Mouse (Mus musculus) ES-Bruce4 (cell line): ENCODE data around the gene Map3k5. TPM values are rescaled to one million over a fixed set of nuclear protein-coding genes. Genes with fewer than 3 reads are reported as not detected.

Source experiments
- H3K27ac ChIP-seq: 2 replicates; pipeline ENCODE4 v1.5.1; 2012; ENCODE audit warnings: low read length, inconsistent platforms; ENCODE audit not compliant: insufficient read depth
- H3K27me3 ChIP-seq: 2 replicates; pipeline ENCODE4 v1.6.1; 2012; ENCODE audit warnings: mild to moderate bottlenecking, low read length, inconsistent platforms; ENCODE audit not compliant: control insufficient read depth, poor library complexity, insufficient read depth, severe bottlenecking
- H3K36me3 ChIP-seq: 2 replicates; pipeline ENCODE4 v1.6.1; 2012; ENCODE audit warnings: inconsistent platforms, mild to moderate bottlenecking, low read length, moderate library complexity; ENCODE audit not compliant: control insufficient read depth, poor library complexity, insufficient read depth, severe bottlenecking
- H3K4me1 ChIP-seq: one replicate; pipeline ENCODE4 v1.8.1; 2011; ENCODE audit warnings: low read length; ENCODE audit not compliant: control insufficient read depth, insufficient read depth
- H3K4me3 ChIP-seq: 2 replicates; pipeline ENCODE4 v1.5.1; 2011; ENCODE audit warnings: low read depth, mild to moderate bottlenecking, low read length
- H3K9ac ChIP-seq: 2 replicates; pipeline ENCODE4 v1.6.1; 2012; ENCODE audit warnings: low read depth, mild to moderate bottlenecking, inconsistent platforms; ENCODE audit not compliant: poor library complexity, severe bottlenecking
- H3K9me3 ChIP-seq: replicated peaks from 2 replicates; pipeline ENCODE4 v1.6.1; 2012; ENCODE audit warnings: mild to moderate bottlenecking, low read length, inconsistent platforms; ENCODE audit not compliant: control insufficient read depth, poor library complexity, insufficient read depth, severe bottlenecking
- CTCF ChIP-seq: IDR thresholded peaks from one replicate; pipeline ENCODE4 v1.8.1; 2011; ENCODE audit warnings: low read depth, low read length
- EP300 ChIP-seq: IDR thresholded peaks from 2 replicates; pipeline ENCODE4 v1.6.1; 2011; ENCODE audit warnings: low read depth, low read length; ENCODE audit not compliant: insufficient read depth
- POLR2A ChIP-seq: IDR thresholded peaks from one replicate; pipeline ENCODE4 v1.8.1; 2011; ENCODE audit warnings: low read length; ENCODE audit not compliant: insufficient read depth
- polyA plus RNA-seq: library from polyadenylated mRNA; stranded (reverse); fragments of >200 nt; gene quantifications from 2 replicates; pipeline ENCODE4 v1.2.4, GENCODE M21; 2011; ENCODE audit warnings: low read depth; ENCODE audit not compliant: missing spikeins, insufficient read depth, insufficient read length

Gene Map3k5
- polyA plus RNA-seq, 1 experiment: 9.7 TPM

- H3K4me3 ChIP-seq: no peak overlapping the region
- no peaks in the 10 kb centered on the region for H3K27me3 ChIP-seq
- TF ChIP-seq POLR2A (no peak), CTCF (no peak), EP300 (no peak)
- no peaks in the 10 kb centered on the region for H3K4me1 ChIP-seq
- H3K36me3 ChIP-seq: no peaks in the 10 kb centered on the region
- no peak overlapping the region for H3K27ac ChIP-seq
- H3K9ac ChIP-seq: no peak overlapping the region
- peaks cover 30% of the 10 kb centered on the region for H3K9me3 ChIP-seq
Observed at GRCm38 (mm10) chr10:20010018-20010417, 75.7 kb downstream of the Map3k5 start.

- H3K9me3 ChIP-seq: peaks cover 37% of the 10 kb centered on the region
- no peak overlapping the region for H3K27ac ChIP-seq
- H3K36me3 ChIP-seq: no peaks in the 10 kb centered on the region
- no peak overlapping the region for H3K4me3 ChIP-seq
- TF ChIP-seq EP300: no peak
- TF ChIP-seq CTCF: no peak
- TF ChIP-seq POLR2A: no peak
- H3K4me1 ChIP-seq: no peaks in the 10 kb centered on the region
- no peaks in the 10 kb centered on the region for H3K27me3 ChIP-seq
- no peak overlapping the region for H3K9ac ChIP-seq
Observed at GRCm38 (mm10) chr10:20018406-20018805, 84.1 kb downstream of the Map3k5 start.

GRCm38 (mm10) chr10:20018806-20019205, 84.5 kb downstream of the Map3k5 start:
- peaks cover 33% of the 10 kb centered on the region for H3K9me3 ChIP-seq
- no peak overlapping the region for H3K9ac ChIP-seq
- H3K36me3 ChIP-seq: no peaks in the 10 kb centered on the region
- TF ChIP-seq EP300 (no peak), CTCF (no peak), POLR2A (no peak)
- no peak overlapping the region for H3K4me3 ChIP-seq
- no peaks in the 10 kb centered on the region for H3K4me1 ChIP-seq
- no peak overlapping the region for H3K27ac ChIP-seq
- no peaks in the 10 kb centered on the region for H3K27me3 ChIP-seq

- TF ChIP-seq POLR2A: no peak
- TF ChIP-seq EP300: no peak
- no peak for TF ChIP-seq CTCF
- Histone ChIP-seq H3K4me1 (no peaks in the 10 kb centered on the region), H3K27ac (no peak overlapping the region), H3K27me3 (no peaks in the 10 kb centered on the region), H3K36me3 (no peaks in the 10 kb centered on the region), H3K4me3 (no peak overlapping the region), H3K9ac (no peak overlapping the region), H3K9me3 (peaks cover 26% of the 10 kb centered on the region)
Observed at GRCm38 (mm10) chr10:20021256-20021655, 87.0 kb downstream of the Map3k5 start.

GRCm38 (mm10) chr10:20021670-20022468, 87.6 kb downstream of the Map3k5 start:
- no peaks in the 10 kb centered on the region for H3K4me1 ChIP-seq
- TF ChIP-seq EP300: no peak
- no peak for TF ChIP-seq POLR2A
- TF ChIP-seq CTCF: no peak
- no peak overlapping the region for H3K9ac ChIP-seq
- no peak overlapping the region for H3K27ac ChIP-seq
- peaks cover 24% of the 10 kb centered on the region for H3K9me3 ChIP-seq
- H3K27me3 ChIP-seq: no peaks in the 10 kb centered on the region
- no peak overlapping the region for H3K4me3 ChIP-seq
- no peaks in the 10 kb centered on the region for H3K36me3 ChIP-seq

- peaks cover 21% of the 10 kb centered on the region for H3K9me3 ChIP-seq
- no peaks in the 10 kb centered on the region for H3K36me3 ChIP-seq
- no peak overlapping the region for H3K4me3 ChIP-seq
- no peaks in the 10 kb centered on the region for H3K27me3 ChIP-seq
- TF ChIP-seq CTCF (no peak), POLR2A (no peak), EP300 (no peak)
- no peak overlapping the region for H3K9ac ChIP-seq
- no peak overlapping the region for H3K27ac ChIP-seq
- H3K4me1 ChIP-seq: no peaks in the 10 kb centered on the region
Observed at GRCm38 (mm10) chr10:20022608-20023340, 88.5 kb downstream of the Map3k5 start.
